Mouse (Mus musculus) limb, embryonic 12.5 days (tissue): ENCODE data around the gene Klri2. TPM values are rescaled to one million over a fixed set of nuclear protein-coding genes. Genes with fewer than 3 reads are reported as not detected.

Experiments used
- ATAC-seq: fragments of 200-750 bp; cut with Nextera tagmentation; 2 replicates; pipeline ENCODE4 v1.8.0; 2017; ENCODE audit warnings: low read depth, moderate TSS enrichment; ENCODE audit not compliant: insufficient number of reproducible peaks, insufficient read depth, low FRiP score, low TSS enrichment
- H3K27ac ChIP-seq: fragments of 300-500 bp; sonication (generic); 2 replicates; pipeline ENCODE4 v1.5.1; 2016; ENCODE audit warnings: mild to moderate bottlenecking, moderate library complexity
- H3K27me3 ChIP-seq: fragments of 300-500 bp; sonication (generic); 2 replicates; pipeline ENCODE4 v1.6.1; 2016; ENCODE audit warnings: mild to moderate bottlenecking, moderate library complexity
- H3K36me3 ChIP-seq: fragments of 300-500 bp; sonication (generic); 2 replicates; pipeline ENCODE4 v1.6.1; 2016; ENCODE audit warnings: mild to moderate bottlenecking, moderate library complexity
- H3K4me1 ChIP-seq: fragments of 300-500 bp; sonication (generic); replicated peaks from 2 replicates; pipeline ENCODE4 v1.6.1; 2016
- H3K4me2 ChIP-seq: fragments of 300-500 bp; sonication (generic); 2 replicates; pipeline ENCODE4 v1.6.1; 2016; ENCODE audit warnings: mild to moderate bottlenecking, moderate library complexity
- H3K4me3 ChIP-seq: fragments of 300-500 bp; sonication (generic); replicated peaks from 2 replicates; pipeline ENCODE4 v1.5.1; 2016; ENCODE audit warnings: mild to moderate bottlenecking
- H3K9ac ChIP-seq: fragments of 300-500 bp; sonication (generic); replicated peaks from 2 replicates; pipeline ENCODE4 v1.6.1; 2016; ENCODE audit warnings: mild to moderate bottlenecking, moderate library complexity
- H3K9me3 ChIP-seq: fragments of 300-500 bp; sonication (generic); 2 replicates; pipeline ENCODE4 v1.6.1; 2016; ENCODE audit warnings: mild to moderate bottlenecking, moderate library complexity
- WGBS: fragments of 180-500 bp; shearing (Covaris S2); methylation state at CpG from one replicate; pipeline ENCODE4 v1.1.7; 2016; 5-methylcytosine and 5-hydroxymethylcytosine counted together
- microRNA-seq: library from miRNA; unstranded; fragments of <30 nt; microRNA quantifications from one replicate; pipeline ENCODE4, GENCODE M21; 2017
- polyA plus RNA-seq: library from polyadenylated mRNA; unstranded; fragments of >200 nt; fragmentation: Nextera tagmentation; extraction: Ambion mirVana; gene quantifications from 2 replicates; pipeline ENCODE4 v1.2.1, GENCODE M21; 2016

Gene Klri2
- polyA plus RNA-seq, 1 experiment from 2014 or later: not detected

DNA sequence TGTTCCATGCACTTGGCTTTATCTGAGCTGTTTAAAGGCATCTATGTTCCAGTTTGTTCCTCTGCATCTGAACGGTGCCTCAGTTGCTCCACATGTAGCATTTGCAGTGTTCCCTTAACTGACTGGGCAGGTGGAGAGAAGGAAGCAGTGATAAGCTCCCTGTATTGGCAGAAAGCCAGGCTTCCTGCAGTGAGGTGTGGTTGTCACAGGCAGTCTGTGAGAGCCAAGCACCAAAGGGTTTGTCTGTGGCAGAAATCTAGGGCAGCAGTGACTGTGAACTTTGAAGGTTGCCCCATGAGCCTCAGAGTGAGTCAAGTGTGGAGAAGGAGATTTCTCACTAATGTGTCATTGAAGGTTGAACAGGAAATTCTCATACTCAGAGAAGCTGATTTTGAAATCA, 59.9 kb downstream of the Klri2 start:
- Histone ChIP-seq H3K4me3 (no peak overlapping the region), H3K4me2 (no peak overlapping the region), H3K9ac (no peak overlapping the region), H3K27ac (no peak overlapping the region), H3K27me3 (no peaks in the 10 kb centered on the region), H3K9me3 (no peaks in the 10 kb centered on the region), H3K4me1 (no peaks in the 10 kb centered on the region), H3K36me3 (no peaks in the 10 kb centered on the region)
- 73% methylated on average over 1 of the region's 1 CpGs for WGBS
- no peak for ATAC-seq

Small RNA genes within 50 kb of the gene (microRNA-seq; reads per million reads assigned to microRNA genes)
- gene Mir680-1: not detected

Other genes starting within 250 kb of the Klri2 start
- gene Olr1, start 233.3 kb downstream of the Klri2 start, polyA plus RNA-seq: not detected in 2 replicates
- not detected in 2 replicates for gene Tmem52b, start 227.9 kb downstream of the Klri2 start, polyA plus RNA-seq
- 46.4 and 46.6 TPM in 2 replicates for gene Gabarapl1, start 207.3 kb downstream of the Klri2 start, polyA plus RNA-seq
- gene Klre1, start 162.6 kb downstream of the Klri2 start, polyA plus RNA-seq: not detected in 2 replicates
- not detected in 2 replicates for gene Klrd1, start 148.7 kb downstream of the Klri2 start, polyA plus RNA-seq
- gene Klrk1, start 116.6 kb downstream of the Klri2 start, polyA plus RNA-seq: not detected in 2 replicates
- not detected in 2 replicates for gene Klrc3, start 97.1 kb downstream of the Klri2 start, polyA plus RNA-seq
- not detected in 2 replicates for gene Klrc2, start 79.8 kb downstream of the Klri2 start, polyA plus RNA-seq
- gene Klrc1, start 61.5 kb downstream of the Klri2 start, polyA plus RNA-seq: not detected in 2 replicates
- not detected in 2 replicates for gene Klri1, start 23.4 kb downstream of the Klri2 start, polyA plus RNA-seq
- gene Gm156, start 43.8 kb upstream of the Klri2 start, polyA plus RNA-seq: not detected in 2 replicates
- gene Gm17631, start 122.2 kb upstream of the Klri2 start, polyA plus RNA-seq: not detected in 2 replicates
- not detected in 2 replicates for gene Klra17, start 136.2 kb upstream of the Klri2 start, polyA plus RNA-seq
- gene Klra5, start 177.2 kb upstream of the Klri2 start, polyA plus RNA-seq: not detected in 2 replicates